Mouse (Mus musculus) forebrain, embryonic 15.5 days (tissue): ENCODE results near the gene Mfng. TPM values are rescaled to one million over a fixed set of nuclear protein-coding genes. Genes with fewer than 3 reads are reported as not detected.

Source experiments
- ATAC-seq: fragments of 200-750 bp; cut with Nextera tagmentation; replicated peaks from 2 replicates; pipeline ENCODE4 v1.8.0; 2017; ENCODE audit warnings: mild to moderate bottlenecking, moderate TSS enrichment, moderate library complexity
- H3K27ac ChIP-seq: fragments of 300-500 bp; sonication (generic); replicated peaks from 2 replicates; pipeline ENCODE4 v1.5.1; 2015; ENCODE audit warnings: mild to moderate bottlenecking, inconsistent platforms
- H3K27me3 ChIP-seq: fragments of 300-500 bp; sonication (generic); 2 replicates; pipeline ENCODE4 v1.6.1; 2015; ENCODE audit warnings: inconsistent platforms
- H3K36me3 ChIP-seq: fragments of 300-500 bp; sonication (generic); 2 replicates; pipeline ENCODE4 v1.6.1; 2015; ENCODE audit warnings: mild to moderate bottlenecking, inconsistent platforms
- H3K4me1 ChIP-seq: fragments of 300-500 bp; sonication (generic); 2 replicates; pipeline ENCODE4 v1.6.1; 2015; ENCODE audit warnings: inconsistent platforms
- H3K4me2 ChIP-seq: fragments of 300-500 bp; sonication (generic); replicated peaks from 2 replicates; pipeline ENCODE4 v1.6.1; 2015; ENCODE audit warnings: mild to moderate bottlenecking, inconsistent platforms
- H3K4me3 ChIP-seq: fragments of 300-500 bp; sonication (generic); 2 replicates; pipeline ENCODE4 v1.5.1; 2015; ENCODE audit warnings: mild to moderate bottlenecking, inconsistent platforms
- H3K9ac ChIP-seq: fragments of 300-500 bp; sonication (generic); replicated peaks from 2 replicates; pipeline ENCODE4 v1.6.1; 2015; ENCODE audit warnings: mild to moderate bottlenecking, inconsistent platforms
- H3K9me3 ChIP-seq: fragments of 300-500 bp; sonication (generic); 2 replicates; pipeline ENCODE4 v1.6.1; 2016; ENCODE audit warnings: inconsistent platforms
- WGBS: fragments of 180-500 bp; shearing (Covaris S2); methylation state at CpG from one replicate; pipeline ENCODE4 v1.1.7; 2015; ENCODE audit warnings: mixed read lengths; 5-methylcytosine and 5-hydroxymethylcytosine counted together
- polyA plus RNA-seq: library from polyadenylated mRNA; unstranded; fragments of >200 nt; fragmentation: Nextera tagmentation; extraction: Ambion mirVana; gene quantifications from 2 replicates; pipeline ENCODE4 v1.2.1, GENCODE M21; 2015

Gene Mfng
- polyA plus RNA-seq, 1 experiment from 2014 or later, result 77.9 TPM

DNA sequence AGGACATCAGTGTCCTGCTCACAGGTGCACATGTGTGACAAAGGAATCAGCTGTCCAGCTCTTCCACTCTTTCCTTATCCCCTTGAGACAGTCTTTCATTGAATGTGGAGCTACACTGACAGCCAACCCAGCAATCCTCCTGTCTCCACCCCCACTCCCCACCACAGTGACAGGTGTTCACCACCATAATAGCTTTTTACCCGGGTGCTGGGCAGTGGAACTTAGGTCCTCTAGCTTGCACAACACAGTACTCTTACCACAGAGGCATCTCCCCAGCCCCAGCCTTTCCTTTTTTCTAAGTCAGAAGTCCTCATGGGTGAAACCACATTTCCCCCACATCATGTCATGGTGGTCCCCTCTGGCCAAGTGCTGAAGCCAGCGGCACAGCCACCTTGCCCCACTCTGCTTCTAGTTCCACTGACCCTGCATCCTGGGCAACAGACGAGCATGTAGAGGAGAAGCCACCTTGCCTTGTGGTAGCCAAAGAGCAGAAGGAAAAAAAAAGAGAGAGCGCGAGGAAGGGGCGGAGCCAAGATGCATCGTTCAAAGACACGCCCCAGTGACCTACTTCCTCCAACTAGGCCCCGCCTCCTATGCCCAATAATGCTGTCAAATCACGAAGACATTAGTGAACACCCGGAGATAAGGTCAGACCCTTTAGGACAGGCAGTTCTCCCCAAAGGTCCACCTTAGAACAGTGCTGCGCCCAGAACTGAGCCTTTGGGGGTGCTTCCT is 42.8 kb downstream of the Mfng start:
- no peak overlapping the region for H3K4me2 ChIP-seq

DNA sequence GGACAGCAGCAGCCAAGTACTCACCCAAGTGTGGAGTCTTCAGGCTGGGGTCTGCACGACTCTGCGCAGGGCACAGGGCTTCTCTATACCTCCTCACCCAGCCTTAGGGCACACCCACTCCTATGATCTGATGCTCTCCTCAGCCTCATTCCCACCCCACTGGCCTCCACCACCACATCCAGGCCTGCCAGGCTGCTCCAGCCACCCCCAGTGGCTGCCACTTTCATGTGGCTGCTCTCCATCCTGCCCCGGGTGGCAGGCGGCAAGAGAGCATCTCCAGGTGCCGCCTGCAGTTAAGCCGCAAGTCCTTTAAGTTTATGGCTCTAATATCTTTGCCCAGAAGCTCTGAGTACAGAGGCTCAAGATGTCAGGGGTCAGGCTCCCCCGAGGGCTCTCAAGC is 46.6 kb downstream of the Mfng start:
- H3K4me3 ChIP-seq, result no peak overlapping the region
- H3K9ac ChIP-seq, result no peak overlapping the region
- H3K4me1 ChIP-seq, result no peaks in the 10 kb centered on the region
- H3K27me3 ChIP-seq, result no peaks in the 10 kb centered on the region
- no peaks in the 10 kb centered on the region for H3K9me3 ChIP-seq
- no peak overlapping the region for H3K4me2 ChIP-seq
- H3K27ac ChIP-seq, result no peak overlapping the region
- WGBS, result 71% methylated on average over 7 of the region's 7 CpGs
- H3K36me3 ChIP-seq, result no peaks in the 10 kb centered on the region
- no peak for ATAC-seq

More for the DNA sequence above, 42.8 kb downstream of the Mfng start:
- Histone ChIP-seq H3K36me3 (no peaks in the 10 kb centered on the region), H3K9ac (no peak overlapping the region), H3K4me1 (peaks cover 12% of the 10 kb centered on the region), H3K9me3 (no peaks in the 10 kb centered on the region), H3K27me3 (no peaks in the 10 kb centered on the region), H3K4me3 (no peak overlapping the region), H3K27ac (no peak overlapping the region)
- no peak for ATAC-seq
- 87% methylated on average over 12 of the region's 12 CpGs for WGBS

GRCm38 (mm10) chr15:78720532-78720931 is 52.7 kb downstream of the Mfng start:
- H3K4me2 ChIP-seq, result no peak overlapping the region
- H3K27ac ChIP-seq, result no peak overlapping the region
- no peaks in the 10 kb centered on the region for H3K36me3 ChIP-seq
- no peak for ATAC-seq
- H3K27me3 ChIP-seq, result peaks cover 11% of the 10 kb centered on the region
- 76% methylated on average over 7 of the region's 7 CpGs for WGBS
- H3K9me3 ChIP-seq, result no peaks in the 10 kb centered on the region
- H3K4me1 ChIP-seq, result peaks cover 42% of the 10 kb centered on the region
- no peak overlapping the region for H3K4me3 ChIP-seq
- H3K9ac ChIP-seq, result no peak overlapping the region

GRCm38 (mm10) chr15:78720094-78720493 is 53.2 kb downstream of the Mfng start:
- no peak overlapping the region for H3K27ac ChIP-seq
- H3K27me3 ChIP-seq, result peaks cover 12% of the 10 kb centered on the region
- H3K36me3 ChIP-seq, result no peaks in the 10 kb centered on the region
- H3K4me1 ChIP-seq, result peaks cover 43% of the 10 kb centered on the region
- H3K9ac ChIP-seq, result no peak overlapping the region
- no peak overlapping the region for H3K4me3 ChIP-seq
- WGBS, result 2% methylated on average over 16 of the region's 16 CpGs
- H3K4me2 ChIP-seq, result peak overlapping the region; percentile 90
- no peaks in the 10 kb centered on the region for H3K9me3 ChIP-seq
- peak; percentile 20 for ATAC-seq

- Histone ChIP-seq H3K36me3 (no peaks in the 10 kb centered on the region), H3K4me1 (peaks cover 48% of the 10 kb centered on the region), H3K9me3 (no peaks in the 10 kb centered on the region), H3K27me3 (peaks cover 15% of the 10 kb centered on the region), H3K4me2 (peak overlapping the region; percentile 90), H3K4me3 (no peak overlapping the region), H3K9ac (no peak overlapping the region), H3K27ac (no peak overlapping the region)
- ATAC-seq, result peak; percentile 12
- 6% methylated on average over 14 of the region's 14 CpGs for WGBS
These were observed 53.9 kb downstream of the Mfng start for GRCm38 (mm10) chr15:78719416-78719815.

DNA sequence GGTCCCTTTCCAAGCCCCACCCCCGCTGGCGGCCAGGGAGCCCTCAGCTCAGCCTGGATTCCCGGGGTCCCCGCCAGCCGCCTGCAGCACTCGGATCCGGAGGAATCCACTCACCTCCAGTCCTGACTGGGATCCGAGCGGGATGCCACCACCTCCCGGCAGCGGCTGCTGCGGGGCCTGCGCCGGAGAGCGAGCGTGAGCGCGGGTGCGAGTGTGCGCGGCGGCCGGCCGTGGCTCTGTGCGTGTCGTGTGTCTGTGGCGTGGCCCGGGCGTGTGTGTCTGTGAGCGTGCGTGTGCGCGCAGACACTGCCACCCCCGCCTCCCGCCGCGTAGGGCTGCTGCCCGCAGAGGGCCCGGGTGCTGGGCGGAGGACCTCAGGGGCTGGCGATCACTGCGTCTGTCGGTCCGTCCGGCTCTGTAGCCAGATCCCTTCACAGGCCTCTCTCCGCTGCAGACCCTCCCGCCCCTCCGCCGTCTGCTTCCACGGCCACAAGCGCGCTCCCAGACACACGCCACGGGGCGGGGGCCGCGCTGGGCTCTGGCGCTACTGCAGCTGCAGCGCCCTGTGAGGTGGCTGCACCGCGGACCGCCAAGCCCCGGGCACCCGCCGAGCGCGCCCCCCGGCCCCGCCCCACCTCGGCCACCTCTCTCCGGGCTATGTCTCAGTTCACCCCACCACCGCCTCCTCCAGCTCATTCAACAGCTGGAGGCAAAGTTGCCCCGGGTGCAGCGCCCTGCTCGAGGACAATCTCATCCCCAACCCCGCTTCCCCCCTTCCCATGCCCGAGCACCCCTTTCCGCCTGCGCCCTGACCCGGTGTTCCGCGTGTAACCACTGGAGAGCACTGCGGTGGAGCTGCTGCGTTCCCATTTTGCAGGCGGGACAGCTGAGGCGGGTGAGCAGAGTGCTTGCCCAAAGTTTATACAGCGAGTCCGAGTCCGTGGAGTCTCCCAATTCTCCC is 54.7 kb downstream of the Mfng start, which contains the start of gene Elfn2:
Gene Elfn2 (minus strand): TSS at position 482 of the 961 bp plus-strand sequence.
- H3K27me3 ChIP-seq, result peaks cover 15% of the 10 kb centered on the region

GRCm38 (mm10) chr15:78716936-78717335 is 56.3 kb downstream of the Mfng start:
- 58% methylated on average over 13 of the region's 13 CpGs for WGBS
- ATAC-seq, result no peak

More for the DNA sequence above, 54.7 kb downstream of the Mfng start, which contains the start of gene Elfn2:
- WGBS, result 2% methylated on average over 84 of the region's 89 CpGs
- no peaks in the 10 kb centered on the region for H3K9me3 ChIP-seq
- no peaks in the 10 kb centered on the region for H3K36me3 ChIP-seq
- peak within 1 kb of the TSS; percentile 71 for H3K9ac ChIP-seq
- peak within 1 kb of the TSS; percentile 90 for H3K4me2 ChIP-seq
- H3K27ac ChIP-seq, result peak within 1 kb of the TSS; percentile 50
- H3K4me1 ChIP-seq, result peaks cover 54% of the 10 kb centered on the region
- ATAC-seq, result peak; percentile 40
- peak within 1 kb of the TSS; percentile 58 for H3K4me3 ChIP-seq

DNA sequence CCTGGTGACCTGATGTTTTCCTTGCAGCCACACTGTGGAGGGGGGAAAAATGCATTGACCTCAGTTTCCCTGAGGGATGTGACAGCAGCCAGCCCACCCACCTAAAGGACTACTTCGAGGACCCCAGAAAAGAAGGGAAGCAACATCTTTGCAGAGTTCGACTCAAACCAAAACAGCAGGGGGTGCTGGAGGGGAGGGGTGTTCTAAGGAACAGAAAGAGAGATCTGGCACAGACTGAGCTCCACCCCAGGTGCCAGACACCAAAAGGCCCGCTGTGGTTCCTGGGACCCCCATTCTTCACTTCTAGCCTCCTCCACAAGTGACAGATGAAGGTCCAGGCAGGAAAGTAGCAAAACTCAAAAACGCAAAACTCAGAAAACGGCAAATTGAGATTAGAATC is 57.4 kb downstream of the Mfng start:
- H3K27me3 ChIP-seq, result peaks cover 15% of the 10 kb centered on the region
- peak overlapping the region; percentile 90; the same call in 1 of the 2 replicates for H3K4me2 ChIP-seq
- no peak overlapping the region for H3K4me3 ChIP-seq
- H3K27ac ChIP-seq, result no peak overlapping the region
- ATAC-seq, result no peak
- peaks cover 81% of the 10 kb centered on the region for H3K4me1 ChIP-seq
- H3K9ac ChIP-seq, result no peak overlapping the region
- WGBS, result 47% methylated on average over 5 of the region's 5 CpGs
- no peaks in the 10 kb centered on the region for H3K9me3 ChIP-seq
- no peaks in the 10 kb centered on the region for H3K36me3 ChIP-seq

More at GRCm38 (mm10) chr15:78716936-78717335, 56.3 kb downstream of the Mfng start:
- H3K9ac ChIP-seq, result peak overlapping the region; percentile 71
- no peaks in the 10 kb centered on the region for H3K9me3 ChIP-seq
- H3K4me2 ChIP-seq, result peak overlapping the region; percentile 90
- peaks cover 70% of the 10 kb centered on the region for H3K4me1 ChIP-seq
- H3K36me3 ChIP-seq, result no peaks in the 10 kb centered on the region
- H3K4me3 ChIP-seq, result peak overlapping the region; percentile 58
- H3K27ac ChIP-seq, result 0 out of 2 replicates have a peak overlapping the region, but pooled peaks have one; percentile 50
- peaks cover 15% of the 10 kb centered on the region for H3K27me3 ChIP-seq

- no peak overlapping the region for H3K4me3 ChIP-seq
- peak overlapping the region; percentile 24 for H3K27ac ChIP-seq
- no peak for ATAC-seq
- H3K4me2 ChIP-seq, result no peak overlapping the region
- H3K36me3 ChIP-seq, result no peaks in the 10 kb centered on the region
- peaks cover 8% of the 10 kb centered on the region; the same call in 1 of the 2 replicates for H3K27me3 ChIP-seq
- H3K4me1 ChIP-seq, result peaks cover 77% of the 10 kb centered on the region
- H3K9ac ChIP-seq, result no peak overlapping the region
- 62% methylated on average over 7 of the region's 7 CpGs for WGBS
- no peaks in the 10 kb centered on the region for H3K9me3 ChIP-seq
These were observed 59.5 kb downstream of the Mfng start for GRCm38 (mm10) chr15:78713751-78714150.

- Histone ChIP-seq H3K9me3 (no peaks in the 10 kb centered on the region), H3K4me3 (peak overlapping the region; percentile 35), H3K4me2 (peak overlapping the region; percentile 61), H3K27ac (peak overlapping the region; percentile 24), H3K27me3 (peaks cover 8% of the 10 kb centered on the region; the same call in 1 of the 2 replicates), H3K9ac (peak overlapping the region; percentile 47), H3K4me1 (peaks cover 66% of the 10 kb centered on the region), H3K36me3 (no peaks in the 10 kb centered on the region)
- 10% methylated on average over 51 of the region's 53 CpGs for WGBS
- ATAC-seq, result peak; percentile 18; the same call in 1 of the 2 replicates
These were observed 60.7 kb downstream of the Mfng start for GRCm38 (mm10) chr15:78712335-78713258.

DNA sequence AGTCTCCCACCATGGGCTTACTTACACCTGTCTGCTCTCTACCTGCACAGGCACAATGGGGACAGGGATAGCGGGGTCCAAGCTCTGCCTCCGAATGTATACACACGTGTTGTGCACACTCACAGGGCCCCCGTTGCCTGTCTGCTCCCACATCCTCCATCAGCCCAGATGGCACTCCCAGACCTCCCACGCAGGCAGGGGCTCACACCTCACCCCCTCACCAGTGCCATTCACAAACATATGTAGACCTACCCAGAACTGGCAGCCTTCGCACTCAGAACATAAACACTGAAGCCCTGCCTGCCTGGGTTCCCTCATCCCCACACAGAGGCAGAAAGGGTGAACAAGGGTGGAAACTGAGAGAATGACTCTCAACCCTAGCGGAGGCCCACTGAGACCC is 61.3 kb downstream of the Mfng start:
- 52% methylated on average over 7 of the region's 7 CpGs for WGBS
- Histone ChIP-seq H3K27me3 (peaks cover 6% of the 10 kb centered on the region; the same call in 1 of the 2 replicates), H3K4me3 (no peak overlapping the region), H3K4me1 (peaks cover 64% of the 10 kb centered on the region), H3K36me3 (no peaks in the 10 kb centered on the region), H3K27ac (0 out of 2 replicates have a peak overlapping the region, but pooled peaks have one; percentile 24), H3K9ac (no peak overlapping the region), H3K4me2 (peak overlapping the region; percentile 61; the same call in 1 of the 2 replicates), H3K9me3 (no peaks in the 10 kb centered on the region)
- ATAC-seq, result 0 out of 2 replicates have a peak, but pooled peaks have one; percentile 3
